Mouse (Mus musculus): ENCODE measurements at regions not wholly inside any gene's neighbourhood (a gene's known extent, or its start where the extent isn't known, plus 50 kb on each side); places are given as distances from the start of the nearest gene placed in this dataset.
A peak's percentile ranks its signal among the peaks of the same experiment; 100 is the strongest.

DNA sequence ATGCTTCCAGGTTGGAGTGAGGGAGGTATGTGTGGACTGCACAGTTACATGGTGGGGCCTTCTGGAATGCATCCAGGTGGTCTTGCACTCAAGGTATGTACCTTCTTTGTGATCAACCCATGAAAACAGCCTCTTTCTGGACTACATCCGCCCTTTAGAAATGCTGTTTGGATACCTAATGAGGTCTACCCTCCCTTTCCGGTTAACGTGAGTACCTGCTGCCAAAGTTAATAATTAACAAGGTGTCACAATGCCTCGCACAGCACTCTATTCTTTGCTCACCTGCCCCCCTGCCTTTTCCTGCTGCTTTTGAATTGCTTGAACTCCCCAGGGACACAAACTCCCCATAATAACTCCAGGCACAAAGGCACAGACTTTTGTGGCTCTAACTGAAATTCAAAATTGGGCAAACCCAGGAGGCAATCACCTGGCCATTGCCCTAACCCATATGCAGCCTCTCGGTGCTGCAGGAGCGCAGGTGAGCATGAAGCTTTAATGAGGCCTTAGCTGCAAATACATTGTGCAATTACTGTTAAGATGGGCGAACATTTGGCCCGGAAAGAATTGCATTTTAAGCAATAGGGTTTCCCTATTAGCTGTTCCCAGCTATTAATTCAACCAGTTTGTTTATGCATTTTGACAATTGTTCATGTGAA, 500.9 kb upstream of the Nox3 start:
- DNase-seq: no peak
- intact Hi-C loops (cut with DNase I): no loop called here

GRCm38 (mm10) chr17:4198001-4198400, 501.9 kb upstream of the Nox3 start:
- no peak for DNase-seq
- intact Hi-C loops (cut with DNase I): no loop called here

- peak; percentile 79 to 81 for DNase-seq
- intact Hi-C loops (cut with DNase I): no loop called here
These were observed 503.7 kb upstream of the Nox3 start for GRCm38 (mm10) chr17:4199698-4200153.

DNA sequence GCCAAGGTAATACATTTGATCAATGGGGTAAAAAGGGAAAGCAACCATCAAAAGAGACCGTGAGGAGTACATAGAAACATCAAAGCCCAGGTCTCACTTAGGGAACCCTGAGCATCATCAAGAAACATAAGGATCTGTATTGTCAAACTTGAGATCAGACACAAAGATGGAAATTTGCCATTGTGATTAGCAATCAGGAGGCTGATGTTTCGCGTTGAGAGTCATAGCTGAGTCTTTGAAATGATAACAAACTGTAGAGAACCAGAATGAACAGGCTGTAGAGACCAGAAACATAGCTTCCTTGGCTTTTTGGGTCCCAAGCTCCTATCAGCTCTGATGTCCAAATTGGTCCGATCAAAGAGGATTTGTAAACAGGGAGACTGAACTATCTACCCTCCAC, 505.2 kb upstream of the Nox3 start:
- intact Hi-C loops (cut with DNase I): no loop called here
- DNase-seq: no peak

DNA sequence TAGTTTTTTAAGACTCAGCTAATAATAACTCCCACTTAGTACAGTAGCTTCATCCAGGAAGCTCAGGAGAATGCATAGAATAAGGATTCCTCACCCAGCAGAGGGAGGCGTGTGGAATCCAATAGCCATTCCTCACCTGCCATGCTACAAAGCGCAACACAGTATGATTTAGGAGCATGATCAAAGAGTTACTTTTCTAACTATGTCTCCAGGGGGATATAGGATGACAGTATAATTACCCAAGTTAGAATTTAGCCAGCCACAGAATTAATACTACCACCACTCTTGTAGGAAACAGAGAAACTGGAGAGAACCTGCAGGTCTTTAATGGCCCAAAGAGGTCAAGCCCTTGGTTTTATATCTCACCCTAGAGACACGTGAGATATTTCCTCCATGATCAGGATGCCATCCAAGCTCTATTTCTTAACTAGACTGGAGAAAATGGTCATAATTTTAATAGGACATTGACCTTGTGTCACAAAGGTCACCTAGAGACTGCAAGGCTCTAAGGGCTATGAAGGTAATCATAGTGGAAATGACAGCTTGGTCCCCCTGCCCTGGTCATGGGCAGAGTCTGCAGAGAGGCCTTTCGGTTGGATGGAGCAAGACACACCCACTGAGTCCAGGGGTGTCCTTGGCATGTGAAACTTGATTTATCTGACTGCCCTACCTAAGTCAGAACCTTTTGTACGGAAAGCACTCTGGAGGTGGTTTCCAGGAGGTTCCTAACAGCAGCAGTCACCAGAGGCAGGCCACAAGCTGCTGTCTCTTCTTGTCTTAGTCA, 512.3 kb upstream of the Nox3 start:
- no peak for DNase-seq
- intact Hi-C loops (cut with DNase I): no loop called here

DNA sequence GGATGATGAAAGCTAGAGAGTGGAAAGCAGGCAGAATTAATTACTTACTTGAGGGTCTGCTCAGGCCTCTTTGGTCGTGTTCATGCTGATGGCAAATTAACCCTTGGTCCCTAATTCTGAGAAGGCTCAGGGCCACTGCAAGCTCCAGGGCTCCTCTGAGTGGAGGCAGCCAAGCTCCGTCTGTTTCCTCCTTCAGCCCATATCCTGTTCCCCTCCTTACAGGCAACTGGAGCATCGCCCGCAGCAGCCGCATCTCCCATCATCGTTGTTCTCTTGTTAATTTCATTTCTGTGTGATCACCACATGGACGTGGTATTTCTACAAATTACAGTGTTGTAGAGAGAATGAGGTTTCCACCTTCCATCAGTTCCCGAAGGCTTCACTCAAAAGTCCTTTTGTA, 513.6 kb upstream of the Nox3 start:
- DNase-seq: peak; percentile 34 to 41

GRCm38 (mm10) chr17:4212586-4212985, 516.5 kb upstream of the Nox3 start:
- DNase-seq: no peak
- intact Hi-C loops (cut with DNase I): no loop called here

More for the DNA sequence above, 513.6 kb upstream of the Nox3 start:
- intact Hi-C loops (cut with DNase I): no loop called here

- intact Hi-C loops (cut with DNase I): no loop called here
- no peak for DNase-seq
These were observed 518.9 kb upstream of the Nox3 start for GRCm38 (mm10) chr17:4214970-4215369.

DNA sequence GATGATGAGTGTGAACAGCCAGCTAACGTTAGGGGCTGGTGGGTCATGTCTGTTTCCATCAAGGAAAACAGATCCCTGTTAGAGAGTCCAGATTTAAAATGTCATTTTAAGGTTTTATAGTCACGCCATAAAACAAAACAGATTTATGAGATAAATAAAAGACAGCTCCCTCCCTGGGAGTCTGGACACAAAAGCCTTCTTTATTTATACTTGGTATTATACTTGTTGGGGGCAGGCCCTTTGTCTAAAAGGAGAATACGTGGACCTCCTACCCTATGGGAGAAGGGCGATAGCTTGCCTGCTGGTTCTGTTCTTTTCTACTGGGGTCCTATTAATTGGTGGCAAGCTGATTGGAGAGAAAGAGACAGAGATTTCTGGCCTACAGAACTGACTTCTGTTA, 520.1 kb upstream of the Nox3 start:
- intact Hi-C loops (cut with DNase I): no loop called here
- no peak for DNase-seq

- intact Hi-C loops (cut with DNase I): no loop called here
- DNase-seq: no peak
These were observed 520.7 kb upstream of the Nox3 start for GRCm38 (mm10) chr17:4216750-4217149.

DNA sequence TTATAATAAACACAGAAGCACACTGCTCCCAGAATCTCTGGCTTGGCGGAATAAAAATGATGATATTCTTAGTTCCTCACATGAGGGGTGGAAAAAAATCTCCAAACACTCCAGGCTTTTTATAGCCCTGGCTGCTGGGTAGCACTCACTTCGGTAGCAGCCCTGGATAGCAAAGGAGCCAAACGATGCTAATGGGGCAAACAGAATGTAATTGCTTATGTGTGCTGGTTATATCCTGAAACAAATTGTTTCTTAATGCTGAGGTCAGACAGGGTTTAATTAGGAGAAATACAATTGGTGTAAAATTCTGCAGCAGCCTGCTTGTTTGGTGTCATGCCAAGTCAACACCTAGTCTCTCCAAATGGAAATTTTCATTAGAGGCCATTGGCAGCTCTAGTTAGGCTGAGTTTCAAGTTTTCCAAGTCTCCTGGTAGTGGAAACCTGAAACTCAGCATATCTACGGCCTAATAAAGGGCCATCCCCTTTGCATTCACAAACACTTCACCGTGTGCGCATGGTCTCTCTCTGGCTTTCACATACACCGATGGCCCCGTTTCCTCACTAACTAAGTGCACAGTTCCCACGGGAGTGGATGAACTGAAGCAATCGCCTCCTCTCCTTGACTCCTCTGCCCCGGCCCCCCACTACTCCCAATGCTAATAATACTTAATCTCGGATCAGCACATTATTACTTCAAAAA, 524.8 kb upstream of the Nox3 start:
- DNase-seq: peak; percentile 43 to 49
- intact Hi-C loops (cut with DNase I): no loop called here

- no peak for DNase-seq
- intact Hi-C loops (cut with DNase I): no loop called here
These were observed 531.8 kb upstream of the Nox3 start for GRCm38 (mm10) chr17:4227889-4228288.

DNA sequence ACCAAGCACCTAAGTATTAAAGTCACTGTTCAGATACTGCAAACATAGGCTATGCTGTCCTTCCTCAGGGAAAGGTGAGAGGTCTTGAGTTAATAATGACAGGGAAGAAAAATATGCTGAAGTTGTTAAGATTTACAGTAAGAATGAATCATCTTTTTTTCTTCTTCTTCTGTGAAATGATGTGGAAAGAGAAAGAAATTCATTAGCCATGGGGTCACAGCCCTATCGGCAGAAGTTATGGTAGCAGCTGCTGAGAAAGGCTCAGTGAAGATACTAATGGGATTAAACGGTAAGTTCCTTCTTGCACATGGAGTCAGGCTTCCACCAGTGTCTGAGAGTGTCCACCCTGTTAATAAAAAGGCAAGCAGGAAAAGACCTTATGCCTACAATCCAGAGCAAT, 533.9 kb upstream of the Nox3 start:
- intact Hi-C loops (cut with DNase I): no loop called here
- no peak for DNase-seq

GRCm38 (mm10) chr17:4250476-4250875, 554.4 kb upstream of the Nox3 start:
- DNase-seq: no peak
- intact Hi-C loops (cut with DNase I): no loop called here

DNA sequence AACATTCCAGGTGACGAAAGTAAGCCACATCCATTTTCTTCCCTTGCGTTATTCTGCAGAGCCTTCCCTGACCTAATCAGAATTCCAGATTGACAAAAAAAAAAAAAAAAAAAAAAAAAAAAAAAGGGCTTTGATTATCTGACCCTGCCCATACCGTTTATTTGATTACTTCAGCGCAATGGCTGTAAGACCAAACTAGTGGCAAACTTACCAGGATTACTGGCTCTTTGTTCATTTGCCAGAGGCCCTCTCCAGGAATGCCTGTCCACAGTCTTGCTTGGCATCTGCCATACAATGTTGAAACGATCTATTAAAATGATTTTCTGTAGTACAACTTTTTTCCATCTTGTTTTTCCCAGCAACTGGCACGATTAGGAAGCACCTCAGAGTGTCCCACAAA, 569.4 kb upstream of the Nox3 start:
- no peak for DNase-seq
- intact Hi-C loops (cut with DNase I): no loop called here

DNA sequence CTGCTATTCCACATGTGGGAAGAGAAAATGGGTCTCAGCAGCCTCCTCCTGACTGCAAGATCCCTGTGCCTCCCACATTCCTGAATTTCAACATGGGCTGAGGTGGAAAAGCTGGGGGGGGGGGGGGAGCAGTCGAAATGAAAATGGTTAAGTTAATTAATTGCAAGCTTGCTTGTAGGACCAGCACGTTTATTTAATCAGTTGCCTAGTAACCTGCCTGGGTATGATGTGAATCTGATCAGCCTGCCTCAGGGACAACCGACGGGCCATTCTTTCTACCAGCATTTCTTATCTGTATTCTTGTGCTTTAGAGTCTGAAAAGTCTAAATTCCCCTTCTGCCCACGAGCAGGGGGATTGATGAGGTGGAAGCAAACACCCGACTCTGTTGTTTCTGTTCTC, 569.9 kb upstream of the Nox3 start:
- no peak for DNase-seq
- intact Hi-C loops (cut with DNase I): no loop called here

- DNase-seq: no peak
- intact Hi-C loops (cut with DNase I): no loop called here
These were observed 570.4 kb upstream of the Nox3 start for GRCm38 (mm10) chr17:4266487-4266886.

- intact Hi-C loops (cut with DNase I): no loop called here
- no peak for DNase-seq
These were observed 572.3 kb upstream of the Nox3 start for GRCm38 (mm10) chr17:4268380-4268779.

- intact Hi-C loops (cut with DNase I): no loop called here
- DNase-seq: no peak
These were observed 576.4 kb upstream of the Nox3 start for GRCm38 (mm10) chr17:4272456-4272855.

DNA sequence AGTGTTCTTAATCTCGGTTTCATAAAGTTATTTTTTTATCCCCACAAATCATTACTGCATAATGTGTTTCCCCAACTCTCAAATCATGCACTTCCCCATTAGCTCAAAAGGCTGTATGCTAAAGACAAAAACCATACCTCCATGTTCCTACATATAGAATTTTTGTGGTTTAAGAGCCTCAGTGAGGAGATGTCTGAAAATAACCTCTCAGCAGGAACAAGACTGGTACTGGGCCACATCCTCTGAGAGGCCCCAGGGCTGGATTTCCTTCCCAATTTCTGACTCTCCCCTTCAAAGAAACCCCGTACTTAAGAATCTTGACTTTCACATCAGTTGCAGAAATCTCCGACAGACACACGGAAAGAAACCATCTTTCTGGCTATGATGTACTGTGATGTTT, 580.7 kb upstream of the Nox3 start:
- intact Hi-C loops (cut with DNase I): no loop called here
- DNase-seq: no peak

GRCm38 (mm10) chr17:4278239-4278827, 582.3 kb upstream of the Nox3 start:
- peak; percentile 45 to 52 for DNase-seq
- intact Hi-C loops (cut with DNase I): no loop called here
